Mouse (Mus musculus) erythroblast, embryonic 14.5 days (primary cell): ENCODE data around the gene Sgk2.

ENCODE experiments used
- GATA1 ChIP-seq: IDR thresholded peaks from 2 replicates; pipeline ENCODE4 v1.6.1; 2012; ENCODE audit warnings: low read length, inconsistent platforms, mixed read lengths
- TAL1 ChIP-seq: IDR thresholded peaks from 3 replicates; pipeline ENCODE4 v1.6.1; 2012; ENCODE audit warnings: low read length, inconsistent platforms, mixed read lengths

DNA sequence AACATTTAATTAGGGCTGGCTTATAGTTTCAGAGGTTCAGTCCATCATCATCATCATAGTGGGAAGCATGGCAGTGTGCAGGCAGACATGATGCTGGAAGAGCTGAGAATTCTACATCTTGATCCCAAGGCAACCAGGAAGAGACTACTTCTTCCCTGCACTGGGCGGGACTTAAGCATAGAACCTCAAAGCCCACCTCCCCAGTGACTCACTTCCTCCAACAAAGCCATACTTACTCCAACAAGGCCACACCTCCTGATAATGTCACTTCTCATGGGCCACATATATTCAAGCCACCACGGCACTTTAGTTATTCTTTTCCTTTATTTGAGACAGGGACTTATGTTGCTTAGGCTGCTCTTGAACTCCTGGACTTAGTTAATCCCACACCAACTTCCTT lies 62.0 kb downstream of the Sgk2 start:
- TF ChIP-seq TAL1 (no peak), GATA1 (no peak)
